Mouse (Mus musculus): ENCODE measurements at regions not wholly inside any gene's neighbourhood (a gene's known extent, or its start where the extent isn't known, plus 50 kb on each side); places are given as distances from the start of the nearest gene placed in this dataset.

GRCm38 (mm10) chr13:47336865-47337441, 214.5 kb downstream of the Rnf144b start:
- TF ChIP-seq EP300 (IDR thresholded peaks at IDR 0.05; ENCODE audit: low read depth) (no peak), CTCF (IDR thresholded peaks at IDR 0.05; ENCODE audit: low read depth) (no peak)

Data from liver, postnatal 0 days (tissue).